Mouse (Mus musculus) midbrain, embryonic 10.5 days (tissue): Measurements from ENCODE around the gene Scamp4. TPM values are rescaled to one million over a fixed set of nuclear protein-coding genes. Genes with fewer than 3 reads are reported as not detected.

Experiments
- DNase-seq: peaks from one replicate; pipeline ENCODE4 v3.0.0-alpha.2; 2017; ENCODE audit warnings: low spot score
- H3K27ac ChIP-seq: fragments of 300-500 bp; sonication (generic); replicated peaks from 2 replicates; pipeline ENCODE4 v1.5.1; 2016; ENCODE audit warnings: mild to moderate bottlenecking
- H3K27me3 ChIP-seq: fragments of 300-500 bp; sonication (generic); 2 replicates; pipeline ENCODE4 v1.6.1; 2016; ENCODE audit warnings: low read depth, mild to moderate bottlenecking; ENCODE audit not compliant: poor library complexity, severe bottlenecking
- H3K36me3 ChIP-seq: fragments of 300-500 bp; sonication (generic); 2 replicates; pipeline ENCODE4 v1.6.1; 2016; ENCODE audit warnings: mild to moderate bottlenecking, moderate library complexity
- H3K4me1 ChIP-seq: fragments of 300-500 bp; sonication (generic); 2 replicates; pipeline ENCODE4 v1.6.1; 2016
- H3K4me3 ChIP-seq: fragments of 300-500 bp; sonication (generic); 2 replicates; pipeline ENCODE4 v1.5.1; 2016; ENCODE audit warnings: mild to moderate bottlenecking, moderate library complexity
- H3K9me3 ChIP-seq: fragments of 300-500 bp; sonication (generic); replicated peaks from 2 replicates; pipeline ENCODE4 v1.6.1; 2016; ENCODE audit warnings: mild to moderate bottlenecking
- WGBS: fragments of 180-500 bp; shearing (Covaris S2); methylation state at CpG from one replicate; pipeline ENCODE4 v1.1.7; 2016; 5-methylcytosine and 5-hydroxymethylcytosine counted together
- polyA plus RNA-seq: library from polyadenylated mRNA; unstranded; fragments of >200 nt; fragmentation: Nextera tagmentation; extraction: Ambion mirVana; gene quantifications from 2 replicates; pipeline ENCODE4 v1.2.1, GENCODE M21; 2016

Scamp4 gene
- 91.0 and 94.1 TPM in 2 replicates for polyA plus RNA-seq

DNA sequence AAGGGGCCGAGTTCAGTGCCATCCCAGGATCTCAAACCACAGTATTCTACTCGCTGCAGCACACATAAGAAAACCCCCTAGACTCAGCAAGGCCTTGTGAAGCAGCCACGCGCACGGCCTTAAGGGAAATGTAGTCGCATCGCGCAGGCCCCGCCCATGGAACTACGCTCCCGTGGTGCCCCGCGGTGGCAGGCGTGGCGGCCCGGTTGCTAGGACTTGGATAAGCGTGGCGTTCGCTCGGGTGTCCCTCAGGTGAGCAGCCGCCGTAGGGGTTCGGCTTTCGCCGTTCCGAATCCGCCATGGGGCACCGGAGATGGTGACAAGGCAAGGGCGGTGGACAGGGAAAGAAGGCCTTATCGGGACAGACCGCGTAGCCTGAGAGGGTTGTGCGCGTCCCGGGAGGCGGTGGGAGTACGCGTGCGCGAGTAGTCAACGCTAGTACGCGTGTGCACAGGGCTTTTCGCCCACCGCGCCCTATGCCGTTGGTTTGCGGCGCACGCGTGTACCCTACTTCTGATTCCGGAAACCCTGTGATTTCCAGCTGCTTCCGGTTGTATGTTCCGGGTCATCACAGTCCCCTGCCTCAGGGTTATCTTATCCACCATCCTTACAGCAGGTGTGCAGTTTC, at the start of gene Scamp4, which contains the start of gene Adat3:
Gene Scamp4, plus strand, starts transcription at position 175 of the 628 bp plus-strand sequence.
Gene Adat3, plus strand, starts transcription at position 183 of the 628 bp plus-strand sequence.
- H3K9me3 ChIP-seq = no peaks in the 10 kb centered on the region
- H3K27ac ChIP-seq = peak within 1 kb of the TSS; percentile 88
- under 1% methylated on average over 54 of the region's 54 CpGs for WGBS
- peak; percentile 95 for DNase-seq
- peaks cover 23% of the 10 kb centered on the region for H3K4me1 ChIP-seq
- no peaks in the 10 kb centered on the region for H3K27me3 ChIP-seq
- H3K4me3 ChIP-seq = peak within 1 kb of the TSS; percentile 76
- H3K36me3 ChIP-seq = peaks cover 21% of the 10 kb centered on the region

DNA sequence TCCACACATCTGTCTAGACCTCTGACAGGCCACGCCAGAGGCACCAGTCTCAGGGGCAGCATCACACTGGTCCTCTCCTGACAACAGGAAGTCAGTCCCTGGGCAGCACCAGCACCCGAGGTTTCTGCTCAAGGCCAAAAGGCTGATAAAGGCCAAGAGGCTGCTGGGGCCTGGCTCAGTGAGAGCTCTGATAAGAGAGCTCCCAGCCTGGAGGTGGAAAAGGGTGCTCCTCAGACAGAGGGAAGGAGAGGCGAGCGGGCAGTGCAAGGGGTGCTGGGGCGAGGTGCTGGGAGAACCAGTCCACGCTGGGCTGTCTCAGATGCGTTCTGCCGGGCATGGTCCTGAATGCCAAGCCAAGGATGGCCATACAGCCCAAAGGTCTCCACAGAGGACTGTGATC, 49.1 kb upstream of the Scamp4 start:
- no peaks in the 10 kb centered on the region for H3K27me3 ChIP-seq
- WGBS = 91% methylated on average over 8 of the region's 8 CpGs
- peaks cover 24% of the 10 kb centered on the region for H3K36me3 ChIP-seq
- no peak for DNase-seq
- H3K4me3 ChIP-seq = no peak overlapping the region
- no peak overlapping the region for H3K27ac ChIP-seq
- peaks cover 29% of the 10 kb centered on the region for H3K4me1 ChIP-seq
- no peaks in the 10 kb centered on the region for H3K9me3 ChIP-seq

DNA sequence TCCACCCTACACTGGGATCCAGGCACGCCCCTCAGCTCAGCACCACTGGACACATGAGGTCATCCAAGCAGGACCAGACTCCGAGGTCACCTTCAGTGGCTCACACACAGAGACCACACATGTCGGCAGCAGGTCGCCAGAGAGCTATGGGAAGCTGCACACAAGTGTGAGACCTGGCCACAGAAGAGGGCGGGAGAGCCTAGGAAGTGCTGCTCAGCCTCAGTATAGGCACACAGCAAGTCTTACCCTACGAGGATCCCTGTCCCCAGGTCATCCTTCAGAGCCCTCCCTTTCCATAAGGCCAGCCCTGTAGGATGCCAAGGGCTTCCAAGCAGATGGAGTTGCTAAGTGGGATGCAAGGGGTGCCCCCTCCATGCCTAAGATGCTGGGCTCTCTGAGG, 48.7 kb upstream of the Scamp4 start:
- Histone ChIP-seq H3K27ac (no peak overlapping the region), H3K27me3 (no peaks in the 10 kb centered on the region), H3K4me1 (peaks cover 26% of the 10 kb centered on the region), H3K9me3 (no peaks in the 10 kb centered on the region), H3K36me3 (peaks cover 20% of the 10 kb centered on the region), H3K4me3 (no peak overlapping the region)
- DNase-seq = no peak
- WGBS = 90% methylated on average over 6 of the region's 6 CpGs

- no peaks in the 10 kb centered on the region for H3K36me3 ChIP-seq
- H3K27me3 ChIP-seq = no peaks in the 10 kb centered on the region
- no peak overlapping the region for H3K27ac ChIP-seq
- H3K9me3 ChIP-seq = no peaks in the 10 kb centered on the region
- peak overlapping the region; percentile 9; the same call in 1 of the 2 replicates for H3K4me3 ChIP-seq
- WGBS = 38% methylated on average over 5 of the region's 5 CpGs
- H3K4me1 ChIP-seq = peaks cover 49% of the 10 kb centered on the region
- peak; percentile 80 for DNase-seq
Observed at GRCm38 (mm10) chr10:80557346-80557965, 45.2 kb upstream of the Scamp4 start.

GRCm38 (mm10) chr10:80559431-80559830, 43.2 kb upstream of the Scamp4 start:
- 88% methylated on average over 7 of the region's 7 CpGs for WGBS
- no peaks in the 10 kb centered on the region for H3K27me3 ChIP-seq
- H3K36me3 ChIP-seq = no peaks in the 10 kb centered on the region
- no peak for DNase-seq
- peak overlapping the region; percentile 32; the same call in 1 of the 2 replicates for H3K4me3 ChIP-seq
- H3K4me1 ChIP-seq = peaks cover 45% of the 10 kb centered on the region
- H3K9me3 ChIP-seq = no peaks in the 10 kb centered on the region
- no peak overlapping the region for H3K27ac ChIP-seq

DNA sequence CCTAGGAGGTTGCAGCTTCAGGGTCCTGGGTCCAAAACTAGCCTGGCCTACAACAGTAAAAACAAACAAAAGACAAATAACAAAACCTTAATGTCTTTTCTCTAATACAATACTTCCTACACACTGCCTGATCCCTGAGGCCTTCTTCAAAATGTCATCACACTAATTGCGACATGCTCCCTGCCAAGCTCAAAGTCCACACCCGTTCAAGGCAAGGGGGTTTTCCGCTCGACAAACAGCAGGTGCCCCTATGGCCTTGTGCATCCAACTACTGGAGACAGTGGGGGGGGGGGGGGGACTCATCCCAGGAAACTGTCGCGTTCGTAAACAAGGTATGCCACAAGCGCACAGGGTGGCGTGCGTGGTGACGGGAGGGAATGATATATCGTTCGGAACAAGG, 42.1 kb upstream of the Scamp4 start:
- no peaks in the 10 kb centered on the region for H3K27me3 ChIP-seq
- peak overlapping the region; percentile 99 for H3K4me3 ChIP-seq
- H3K36me3 ChIP-seq = 0 out of 2 replicates have a peak, but pooled peaks cover 3% of the 10 kb centered on the region
- H3K4me1 ChIP-seq = peaks cover 44% of the 10 kb centered on the region
- H3K9me3 ChIP-seq = no peaks in the 10 kb centered on the region
- peak overlapping the region; percentile 99 for H3K27ac ChIP-seq
- WGBS = 3% methylated on average over 13 of the region's 13 CpGs
- DNase-seq = no peak

GRCm38 (mm10) chr10:80561116-80561944, 41.3 kb upstream of the Scamp4 start, which contains the start of gene Rexo1:
Rexo1 (minus strand) TSS chr10:80561560.
- peak within 1 kb of the TSS; percentile 99 for H3K27ac ChIP-seq
- DNase-seq = peak; percentile 94
- H3K4me3 ChIP-seq = peak within 1 kb of the TSS; percentile 99
- H3K9me3 ChIP-seq = no peaks in the 10 kb centered on the region
- H3K27me3 ChIP-seq = no peaks in the 10 kb centered on the region
- H3K4me1 ChIP-seq = peaks cover 49% of the 10 kb centered on the region
- 0 out of 2 replicates have a peak, but pooled peaks cover 3% of the 10 kb centered on the region for H3K36me3 ChIP-seq
- under 1% methylated on average over 72 of the region's 72 CpGs for WGBS

DNA sequence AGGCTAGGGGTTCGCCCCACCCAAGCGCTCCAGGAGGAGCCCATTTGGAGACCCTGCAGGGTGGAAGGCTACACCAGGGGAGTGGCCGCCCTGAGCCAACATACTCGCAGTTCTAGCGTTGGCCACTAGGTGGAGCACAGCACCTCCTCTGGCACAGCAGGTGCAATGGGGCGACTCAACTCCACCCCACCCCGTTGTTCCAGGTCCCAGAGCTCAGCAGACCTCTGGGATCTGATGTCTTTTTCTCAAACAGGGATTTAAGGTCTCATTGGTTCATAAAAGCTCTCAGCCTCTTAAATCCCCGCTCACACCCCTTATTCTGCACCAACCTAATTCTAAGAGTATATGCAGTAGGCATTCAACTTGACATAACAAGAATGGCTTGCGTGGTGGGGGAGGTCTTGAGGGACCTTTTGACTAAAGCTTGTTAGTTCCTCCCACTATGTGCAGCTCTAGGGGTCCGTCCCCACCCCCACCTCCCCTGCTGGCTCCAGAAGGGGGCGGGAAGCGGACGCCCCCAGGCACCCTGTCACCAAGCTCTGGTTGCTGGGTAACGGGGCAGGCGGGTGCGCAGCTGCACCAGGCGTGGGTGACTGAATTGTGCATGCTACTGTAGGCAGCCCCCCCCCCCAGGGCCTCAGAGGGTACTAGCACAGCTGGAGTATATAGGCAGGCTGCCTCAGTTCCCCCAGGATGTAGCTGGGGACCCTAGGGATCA, 36.1 kb upstream of the Scamp4 start:
- Histone ChIP-seq H3K4me3 (peak overlapping the region; percentile 34; the same call in 1 of the 2 replicates), H3K27me3 (no peaks in the 10 kb centered on the region), H3K27ac (peak overlapping the region; percentile 66), H3K36me3 (peaks cover 16% of the 10 kb centered on the region), H3K4me1 (peaks cover 57% of the 10 kb centered on the region), H3K9me3 (no peaks in the 10 kb centered on the region)
- WGBS = 22% methylated on average over 17 of the region's 17 CpGs
- peak; percentile 88 for DNase-seq

GRCm38 (mm10) chr10:80568876-80569275, 33.8 kb upstream of the Scamp4 start:
- no peak for DNase-seq
- H3K4me1 ChIP-seq = peaks cover 70% of the 10 kb centered on the region
- H3K27me3 ChIP-seq = no peaks in the 10 kb centered on the region
- H3K4me3 ChIP-seq = no peak overlapping the region
- H3K27ac ChIP-seq = no peak overlapping the region
- peaks cover 16% of the 10 kb centered on the region for H3K36me3 ChIP-seq
- WGBS = 94% methylated on average over 29 of the region's 29 CpGs
- no peaks in the 10 kb centered on the region for H3K9me3 ChIP-seq

- H3K27ac ChIP-seq = peak overlapping the region; percentile 85
- H3K4me3 ChIP-seq = peak overlapping the region; percentile 43
- H3K9me3 ChIP-seq = no peaks in the 10 kb centered on the region
- peak; percentile 44 for DNase-seq
- H3K27me3 ChIP-seq = 0 out of 2 replicates have a peak, but pooled peaks cover under 1% of the 10 kb centered on the region
- 32% methylated on average over 10 of the region's 10 CpGs for WGBS
- H3K4me1 ChIP-seq = peaks cover 78% of the 10 kb centered on the region
- H3K36me3 ChIP-seq = peaks cover 16% of the 10 kb centered on the region
Observed at GRCm38 (mm10) chr10:80569664-80570066, 33.0 kb upstream of the Scamp4 start.

DNA sequence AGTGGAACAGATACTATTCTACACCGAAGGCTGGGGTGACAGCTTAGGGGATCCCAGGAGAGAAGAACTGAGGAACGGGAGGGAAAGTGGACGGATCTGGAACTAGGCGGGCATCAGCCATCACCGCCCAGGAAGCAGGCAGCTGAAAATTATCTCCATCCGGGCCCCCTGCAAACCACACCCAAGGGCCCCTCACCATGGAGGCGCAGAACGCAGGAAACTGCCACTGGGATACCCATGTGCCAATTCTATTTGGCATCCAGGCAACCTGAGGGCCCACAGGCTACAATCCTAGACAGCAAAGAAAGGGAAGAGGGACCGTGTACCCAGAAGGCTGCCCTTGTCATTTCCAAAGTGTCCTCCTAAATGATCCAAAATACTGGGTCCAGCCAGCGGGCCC, 32.3 kb upstream of the Scamp4 start:
- peaks cover 86% of the 10 kb centered on the region for H3K4me1 ChIP-seq
- H3K9me3 ChIP-seq = no peaks in the 10 kb centered on the region
- peak overlapping the region; percentile 43; the same call in 1 of the 2 replicates for H3K4me3 ChIP-seq
- peaks cover 5% of the 10 kb centered on the region; the same call in 1 of the 2 replicates for H3K27me3 ChIP-seq
- H3K36me3 ChIP-seq = peaks cover 15% of the 10 kb centered on the region
- WGBS = 92% methylated on average over 10 of the region's 10 CpGs
- DNase-seq = no peak
- peak overlapping the region; percentile 85 for H3K27ac ChIP-seq
